Mouse (Mus musculus) liver, postnatal 0 days (tissue): ENCODE measurements around the gene Fndc11.

ENCODE experiments used
- CTCF ChIP-seq: sonication (generic); IDR thresholded peaks from 2 replicates; pipeline ENCODE4 v1.5.1; 2016; ENCODE audit warnings: antibody characterized with exemption, low read depth
- EP300 ChIP-seq: IDR thresholded peaks from 2 replicates; pipeline ENCODE4 v1.6.1; 2016; ENCODE audit warnings: antibody characterized with exemption, low read depth, mild to moderate bottlenecking

GRCm38 (mm10) chr2:181253248-181253647, 33.4 kb downstream of the Fndc11 start:
- TF ChIP-seq CTCF, result no peak
- no peak for TF ChIP-seq EP300
